Mouse (Mus musculus) fat pad, adult 2 months (tissue): ENCODE measurements at regions not wholly inside any gene's neighbourhood (a gene's known extent, or its start where the extent isn't known, plus 50 kb on each side); places are given as distances from the start of the nearest gene placed in this dataset.

ENCODE experiments used
- DNase-seq: peaks from one replicate; pipeline ENCODE4 v3.0.0-alpha.2; 2011; ENCODE audit warnings: low read depth, low spot score; ENCODE audit errors: extremely low read depth

GRCm38 (mm10) chr3:29890764-29891163, 657.0 kb downstream of the Mecom start:
- no peak for DNase-seq

GRCm38 (mm10) chr3:29890286-29890685, 657.5 kb downstream of the Mecom start:
- no peak for DNase-seq

GRCm38 (mm10) chr3:29889638-29890037, 658.2 kb downstream of the Mecom start:
- DNase-seq = no peak

- DNase-seq = peak; percentile 1
Measured at GRCm38 (mm10) chr3:29879966-29880365, 667.8 kb downstream of the Mecom start.

GRCm38 (mm10) chr3:29875768-29876167, 672.0 kb downstream of the Mecom start:
- DNase-seq = no peak

GRCm38 (mm10) chr3:29862437-29862836, 685.4 kb downstream of the Mecom start:
- no peak for DNase-seq

- no peak for DNase-seq
Measured at GRCm38 (mm10) chr3:29852465-29852864, 695.3 kb downstream of the Mecom start.

GRCm38 (mm10) chr3:29835432-29835831, 712.4 kb downstream of the Mecom start:
- DNase-seq = no peak

- no peak for DNase-seq
Measured at GRCm38 (mm10) chr3:29834884-29835283, 712.9 kb downstream of the Mecom start.

GRCm38 (mm10) chr3:29831346-29831745, 716.5 kb downstream of the Mecom start:
- no peak for DNase-seq

GRCm38 (mm10) chr3:29822622-29823370, 725.0 kb downstream of the Mecom start:
- no peak for DNase-seq

GRCm38 (mm10) chr3:29816964-29817363, 730.8 kb downstream of the Mecom start:
- no peak for DNase-seq

- DNase-seq = no peak
Measured at GRCm38 (mm10) chr3:29813276-29813675, 731.5 kb downstream of the Egfem1 start.

- no peak for DNase-seq
Measured at GRCm38 (mm10) chr3:29812480-29813240, 730.8 kb downstream of the Egfem1 start.

- no peak for DNase-seq
Measured at GRCm38 (mm10) chr3:29806046-29806445, 724.2 kb downstream of the Egfem1 start.

- no peak for DNase-seq
Measured at GRCm38 (mm10) chr3:29803456-29803855, 721.6 kb downstream of the Egfem1 start.

- no peak for DNase-seq
Measured at GRCm38 (mm10) chr3:29801081-29801480, 719.3 kb downstream of the Egfem1 start.

- no peak for DNase-seq
Measured at GRCm38 (mm10) chr3:29774365-29774764, 692.5 kb downstream of the Egfem1 start.

GRCm38 (mm10) chr3:29771194-29771593, 689.4 kb downstream of the Egfem1 start:
- no peak for DNase-seq

GRCm38 (mm10) chr3:29768592-29768991, 686.8 kb downstream of the Egfem1 start:
- DNase-seq = no peak

GRCm38 (mm10) chr3:29764021-29764420, 682.2 kb downstream of the Egfem1 start:
- DNase-seq = no peak

GRCm38 (mm10) chr3:29757821-29758494, 676.1 kb downstream of the Egfem1 start:
- no peak for DNase-seq
